Mouse (Mus musculus) G1E (cell line): ENCODE results near the gene Xpnpep1.

Source experiments
- CTCF ChIP-seq: IDR thresholded peaks from 2 replicates; pipeline ENCODE4 v1.5.1; 2012; ENCODE audit warnings: low read depth, low read length, inconsistent platforms, mixed read lengths
- GATA1 ChIP-seq: IDR thresholded peaks from 2 replicates; pipeline ENCODE4 v1.6.1; 2012; ENCODE audit warnings: borderline replicate concordance, low read length, inconsistent platforms, mixed read lengths
- POLR2AphosphoS5 ChIP-seq: IDR thresholded peaks from 2 replicates; pipeline ENCODE4 v1.6.1; 2012; ENCODE audit warnings: low read depth, low read length, inconsistent platforms; ENCODE audit not compliant: insufficient replicate concordance
- TAL1 ChIP-seq: conservative IDR thresholded peaks from 2 replicates; pipeline ENCODE4 v1.6.1; 2012; ENCODE audit warnings: low read depth, low read length, inconsistent platforms, mixed read lengths

GRCm38 (mm10) chr19:53086861-53087260 lies 46.8 kb upstream of the Xpnpep1 start:
- no peak for TF ChIP-seq TAL1
- TF ChIP-seq CTCF, result no peak
- TF ChIP-seq GATA1, result no peak
- no peak for TF ChIP-seq POLR2AphosphoS5
